ENCODE assay signal across 24 mouse cellular contexts in genomic region chr5:101988476-101988875, GRCm38 (mm10).
A peak's percentile ranks its signal among the peaks of the same experiment; 100 is the strongest.
DNase-seq lines count a peak whose midpoint lies in the region; ATAC-seq lines count a peak whose summit lies in the region.
"Had no signal": no experiment of that assay in that cellular context is flagged by ENCODE, and none has a peak within 500 bp of the region (broad histone marks: within the 10 kb centered on the region; RNA-seq: fewer than 3 reads in every experiment).

No protein-coding gene starts in this region.

- H3K4me1 ChIP-seq in forebrain, embryonic 16.5 days (replicated peaks; ENCODE audit: control insufficient read depth, insufficient read depth, low read length), result peaks cover 3% of the 10 kb centered on the region; the same call in 1 of the 2 replicates
- 0 out of 2 replicates have a peak, but pooled peaks cover 2% of the 10 kb centered on the region for H3K4me1 ChIP-seq in forebrain, embryonic 10.5 days
- peaks cover 15% of the 10 kb centered on the region for H3K4me1 ChIP-seq in hindbrain, embryonic 13.5 days (replicated peaks)
- no peaks in the 10 kb centered on the region for H3K4me1 ChIP-seq in hindbrain, embryonic 11.5 days (replicated peaks; ENCODE audit: control insufficient read depth, insufficient read depth, low read length)
- no peaks in the 10 kb centered on the region for H3K4me1 ChIP-seq in midbrain, embryonic 11.5 days (ENCODE audit: control insufficient read depth, insufficient read depth, low read length)
- H3K4me1 ChIP-seq in midbrain, embryonic 14.5 days (ENCODE audit: control insufficient read depth, insufficient read depth, low read length), result 0 out of 2 replicates have a peak, but pooled peaks cover 3% of the 10 kb centered on the region

- ATAC-seq in forebrain, embryonic 16.5 days, result peak; percentile 36; the same call in 1 of the 2 replicates
- no peak for ATAC-seq in hindbrain, embryonic 13.5 days (ENCODE audit: low FRiP score)
- no peak for ATAC-seq in hindbrain, embryonic 11.5 days (ENCODE audit: low FRiP score)
- ATAC-seq in midbrain, embryonic 11.5 days (ENCODE audit: low FRiP score), result no peak
- ATAC-seq in midbrain, embryonic 14.5 days (ENCODE audit: low FRiP score, low TSS enrichment), result no peak
- ATAC-seq: activated CD4-positive, CD25-positive, alpha-beta regulatory T cell, adult 4 months; forebrain, embryonic 15.5 days; hindbrain, embryonic 16.5 days; intestine, embryonic 15.5 days had no signal

- H3K9ac ChIP-seq in forebrain, embryonic 16.5 days (replicated peaks; ENCODE audit: low read depth, low read length), result no peak overlapping the region
- no peak overlapping the region for H3K9ac ChIP-seq in hindbrain, embryonic 13.5 days
- H3K9ac ChIP-seq in hindbrain, embryonic 11.5 days (ENCODE audit: low read depth, low read length), result no peak overlapping the region
- no peak overlapping the region for H3K9ac ChIP-seq in midbrain, embryonic 11.5 days (ENCODE audit: low read length)
- no peak overlapping the region for H3K9ac ChIP-seq in midbrain, embryonic 14.5 days (replicated peaks; ENCODE audit: low read length)
- H3K9ac ChIP-seq: embryonic facial prominence, embryonic 12.5 days; embryonic facial prominence, embryonic 15.5 days; forebrain, embryonic 12.5 days; forebrain, embryonic 15.5 days; intestine, embryonic 15.5 days had no signal

- no peak overlapping the region for H3K4me2 ChIP-seq in forebrain, embryonic 16.5 days (ENCODE audit: low read length)
- H3K4me2 ChIP-seq in hindbrain, embryonic 13.5 days, result no peak overlapping the region
- H3K4me2 ChIP-seq in hindbrain, embryonic 11.5 days (replicated peaks; ENCODE audit: low read depth, low read length), result no peak overlapping the region
- H3K4me2 ChIP-seq in midbrain, embryonic 11.5 days, result no peak overlapping the region
- H3K4me2 ChIP-seq in midbrain, embryonic 14.5 days (ENCODE audit: low read length), result no peak overlapping the region
- H3K4me2 ChIP-seq: embryonic facial prominence, embryonic 12.5 days; embryonic facial prominence, embryonic 15.5 days; forebrain, embryonic 12.5 days; forebrain, embryonic 15.5 days; heart, embryonic 11.5 days; intestine, embryonic 15.5 days had no signal

- H3K36me3 ChIP-seq in forebrain, embryonic 16.5 days (ENCODE audit: control insufficient read depth, insufficient read depth), result no peaks in the 10 kb centered on the region
- H3K36me3 ChIP-seq in forebrain, embryonic 10.5 days (replicated peaks), result peaks cover 9% of the 10 kb centered on the region; the same call in 1 of the 2 replicates
- no peaks in the 10 kb centered on the region for H3K36me3 ChIP-seq in hindbrain, embryonic 13.5 days
- H3K36me3 ChIP-seq in hindbrain, embryonic 11.5 days (ENCODE audit: control insufficient read depth, insufficient read depth, low read length), result no peaks in the 10 kb centered on the region
- H3K36me3 ChIP-seq in midbrain, embryonic 11.5 days (ENCODE audit: control insufficient read depth, insufficient read depth, low read length), result no peaks in the 10 kb centered on the region
- H3K36me3 ChIP-seq in midbrain, embryonic 14.5 days (ENCODE audit: control insufficient read depth, insufficient read depth, low read length), result 0 out of 2 replicates have a peak, but pooled peaks cover 2% of the 10 kb centered on the region
- H3K36me3 ChIP-seq: embryonic facial prominence, embryonic 12.5 days; embryonic facial prominence, embryonic 15.5 days; forebrain, embryonic 15.5 days; intestine, embryonic 15.5 days had no signal

- H3K27me3 ChIP-seq in forebrain, embryonic 16.5 days (replicated peaks; ENCODE audit: control insufficient read depth, insufficient read depth, low read length), result no peaks in the 10 kb centered on the region
- no peaks in the 10 kb centered on the region for H3K27me3 ChIP-seq in forebrain, embryonic 10.5 days (ENCODE audit: poor library complexity, severe bottlenecking)
- no peaks in the 10 kb centered on the region for H3K27me3 ChIP-seq in hindbrain, embryonic 13.5 days
- H3K27me3 ChIP-seq in hindbrain, embryonic 11.5 days (ENCODE audit: control insufficient read depth, insufficient read depth, low read length), result no peaks in the 10 kb centered on the region
- no peaks in the 10 kb centered on the region for H3K27me3 ChIP-seq in midbrain, embryonic 11.5 days (ENCODE audit: control insufficient read depth, insufficient read depth, low read length)
- no peaks in the 10 kb centered on the region for H3K27me3 ChIP-seq in midbrain, embryonic 14.5 days (ENCODE audit: control insufficient read depth, insufficient read depth, low read length)
- H3K27me3 ChIP-seq: embryonic facial prominence, embryonic 12.5 days; embryonic facial prominence, embryonic 15.5 days; forebrain, embryonic 12.5 days; forebrain, embryonic 15.5 days; intestine, embryonic 15.5 days had no signal

- 88% methylated on average over 10 of the region's 10 CpGs for WGBS in forebrain, embryonic 16.5 days
- WGBS in forebrain, embryonic 10.5 days, result 94% methylated on average over 10 of the region's 10 CpGs
- 88% methylated on average over 10 of the region's 10 CpGs for WGBS in hindbrain, embryonic 13.5 days
- 94% methylated on average over 10 of the region's 10 CpGs for WGBS in hindbrain, embryonic 11.5 days
- WGBS in midbrain, embryonic 11.5 days, result 94% methylated on average over 10 of the region's 10 CpGs
- 86% methylated on average over 10 of the region's 10 CpGs for WGBS in midbrain, embryonic 14.5 days

- no peaks in the 10 kb centered on the region for H3K9me3 ChIP-seq in forebrain, embryonic 16.5 days (ENCODE audit: control insufficient read depth, low read length)
- H3K9me3 ChIP-seq in forebrain, embryonic 10.5 days, result no peaks in the 10 kb centered on the region
- no peaks in the 10 kb centered on the region for H3K9me3 ChIP-seq in hindbrain, embryonic 13.5 days
- no peaks in the 10 kb centered on the region for H3K9me3 ChIP-seq in hindbrain, embryonic 11.5 days (ENCODE audit: control insufficient read depth, low read length)
- no peaks in the 10 kb centered on the region for H3K9me3 ChIP-seq in midbrain, embryonic 11.5 days (ENCODE audit: control insufficient read depth, low read length)
- H3K9me3 ChIP-seq in midbrain, embryonic 14.5 days (ENCODE audit: control insufficient read depth, low read length), result no peaks in the 10 kb centered on the region
- H3K9me3 ChIP-seq: embryonic facial prominence, embryonic 12.5 days; embryonic facial prominence, embryonic 15.5 days; forebrain, embryonic 12.5 days; forebrain, embryonic 15.5 days; intestine, embryonic 15.5 days had no signal

- H3K4me3 ChIP-seq in forebrain, embryonic 16.5 days (replicated peaks; ENCODE audit: low read length), result no peak overlapping the region
- H3K4me3 ChIP-seq in forebrain, embryonic 10.5 days, result no peak overlapping the region
- no peak overlapping the region for H3K4me3 ChIP-seq in hindbrain, embryonic 13.5 days
- H3K4me3 ChIP-seq in hindbrain, embryonic 11.5 days (ENCODE audit: low read depth, low read length), result no peak overlapping the region
- H3K4me3 ChIP-seq in midbrain, embryonic 11.5 days (ENCODE audit: low read depth, low read length), result no peak overlapping the region
- no peak overlapping the region for H3K4me3 ChIP-seq in midbrain, embryonic 14.5 days (replicated peaks; ENCODE audit: low read depth, low read length)
- H3K4me3 ChIP-seq: embryonic facial prominence, embryonic 12.5 days; embryonic facial prominence, embryonic 15.5 days; forebrain, embryonic 12.5 days; forebrain, embryonic 15.5 days; heart, adult 2 months; intestine, embryonic 15.5 days had no signal

- DNase-seq in forebrain, embryonic 10.5 days (ENCODE audit: extremely low spot score, low spot score), result no peak
- DNase-seq in hindbrain, embryonic 11.5 days (ENCODE audit: low spot score), result no peak
- DNase-seq in midbrain, embryonic 11.5 days (ENCODE audit: low spot score, missing footprints), result peak; percentile 53
- DNase-seq in midbrain, embryonic 14.5 days, result no peak
- peak; percentile 74 for DNase-seq in brain, adult 2 months (ENCODE audit: low read depth, low spot score)
- DNase-seq in retina, embryonic 14.5 days (ENCODE audit: low spot score), result no peak
- DNase-seq: adrenal gland, adult 8-10 months; adrenal gland, postnatal 25 days; cerebellum, adult 11 months; cerebellum, adult 2 months; cerebellum, adult 9-11 months; cerebellum, postnatal 25 days; gastrocnemius, postnatal 25 days; heart, adult 2 months had no signal

- H3K27ac ChIP-seq in forebrain, embryonic 16.5 days (ENCODE audit: low read length), result no peak overlapping the region
- no peak overlapping the region for H3K27ac ChIP-seq in forebrain, embryonic 10.5 days
- 0 out of 2 replicates have a peak overlapping the region, but pooled peaks have one; percentile 12 for H3K27ac ChIP-seq in hindbrain, embryonic 13.5 days
- no peak overlapping the region for H3K27ac ChIP-seq in hindbrain, embryonic 11.5 days (ENCODE audit: low read depth, low read length)
- no peak overlapping the region for H3K27ac ChIP-seq in midbrain, embryonic 11.5 days (ENCODE audit: low read depth, low read length)
- H3K27ac ChIP-seq in midbrain, embryonic 14.5 days (replicated peaks; ENCODE audit: low read depth, low read length), result no peak overlapping the region
- H3K27ac ChIP-seq: embryonic facial prominence, embryonic 12.5 days; embryonic facial prominence, embryonic 15.5 days; forebrain, embryonic 12.5 days; forebrain, embryonic 15.5 days; heart, adult 2 months; intestine, embryonic 15.5 days had no signal

Comparison
In these comparisons a context has a peak if more than half of its experiments do, and no peak if none do; other contexts are left out.
1. DNase-seq: peak in midbrain, embryonic 11.5 days (single experiment) and brain, adult 2 months (single experiment); none in forebrain, embryonic 10.5 days (single experiment), hindbrain, embryonic 11.5 days (single experiment), midbrain, embryonic 14.5 days (single experiment) and retina, embryonic 14.5 days (single experiment).